Comparison of ENCODE assay signal across 24 mouse cellular contexts in genomic region chr9:84064113-84064512, GRCm38 (mm10).
DNase-seq lines count a peak whose midpoint lies in the region; ATAC-seq and TF ChIP-seq lines count a peak whose summit lies in the region.
"Had no signal": no experiment of that assay in that cellular context is flagged by ENCODE, and none has a peak within 500 bp of the region (broad histone marks: within the 10 kb centered on the region; RNA-seq: fewer than 3 reads in every experiment).

No protein-coding gene starts in this region.

- DNase-seq in adrenal gland, postnatal 10 days, result peak; percentile 31
- no peak for DNase-seq in adrenal gland, postnatal 14 days
- DNase-seq in kidney, adult 2 months, result peak; percentile 4
- no peak for DNase-seq in kidney, postnatal 36 days
- DNase-seq in skeletal muscle tissue, adult 2 months (ENCODE audit: low read depth, low spot score), result peak; percentile 30
- DNase-seq in urinary bladder, adult 2 months (ENCODE audit: low spot score), result no peak
- DNase-seq: cerebellum, adult 11 months; cerebellum, postnatal 10 days; kidney, adult 9 months; kidney, postnatal 14 days; layer of hippocampus, postnatal 36 days; liver, postnatal 0 days; midbrain, embryonic 14.5 days; thymus, postnatal 25 days had no signal

- no peak overlapping the region for H3K4me3 ChIP-seq in kidney, adult 2 months (ENCODE audit: insufficient read depth, low read depth, low read length)
- H3K4me3 ChIP-seq in lung, embryonic 16.5 days (ENCODE audit: low read length), result no peak overlapping the region
- H3K4me3 ChIP-seq: embryonic facial prominence, embryonic 13.5 days; hindbrain, embryonic 10.5 days; intestine, embryonic 15.5 days; layer of hippocampus, adult 2 months; limb, embryonic 12.5 days; megakaryocyte, embryonic 14.5 days had no signal

- no peak overlapping the region for H3K9ac ChIP-seq in lung, embryonic 16.5 days (ENCODE audit: low read length)
- H3K9ac ChIP-seq: embryonic facial prominence, embryonic 13.5 days; intestine, embryonic 15.5 days; limb, embryonic 12.5 days; liver, postnatal 0 days had no signal

- no peak for TF ChIP-seq CTCF in kidney, adult 2 months (conservative IDR thresholded peaks at IDR 0.05; ENCODE audit: insufficient read depth, insufficient read length, low read depth, low read length)

- H3K9me3 ChIP-seq in lung, embryonic 16.5 days (ENCODE audit: control insufficient read depth, low read length), result no peaks in the 10 kb centered on the region
- H3K9me3 ChIP-seq: embryonic facial prominence, embryonic 13.5 days; hindbrain, embryonic 10.5 days; intestine, embryonic 15.5 days; limb, embryonic 12.5 days; megakaryocyte, embryonic 14.5 days had no signal

- no peaks in the 10 kb centered on the region for H3K27me3 ChIP-seq in kidney, adult 2 months (replicated peaks; ENCODE audit: control insufficient read depth, insufficient read depth, low read length)
- H3K27me3 ChIP-seq in lung, embryonic 16.5 days (ENCODE audit: control insufficient read depth, insufficient read depth, low read depth, low read length), result no peaks in the 10 kb centered on the region
- H3K27me3 ChIP-seq: embryonic facial prominence, embryonic 13.5 days; intestine, embryonic 15.5 days; limb, embryonic 12.5 days; megakaryocyte, embryonic 14.5 days had no signal

- no peaks in the 10 kb centered on the region; the same call in 1 of the 2 replicates for H3K36me3 ChIP-seq in kidney, adult 2 months (ENCODE audit: control insufficient read depth, insufficient read depth, low read length)
- H3K36me3 ChIP-seq in lung, embryonic 16.5 days (ENCODE audit: control insufficient read depth, insufficient read depth, low read length), result no peaks in the 10 kb centered on the region
- H3K36me3 ChIP-seq: embryonic facial prominence, embryonic 13.5 days; hindbrain, embryonic 10.5 days; intestine, embryonic 15.5 days; limb, embryonic 12.5 days had no signal

- TF ChIP-seq POLR2A in kidney, adult 2 months (IDR thresholded peaks at IDR 0.05; ENCODE audit: low read depth, low read length), result no peak

- ATAC-seq in lung, embryonic 16.5 days (ENCODE audit: low read depth), result peak; percentile 81
- ATAC-seq: forebrain, embryonic 14.5 days; hindbrain, embryonic 16.5 days; intestine, embryonic 15.5 days; liver, postnatal 0 days had no signal

- no peak overlapping the region for H3K27ac ChIP-seq in kidney, adult 2 months (ENCODE audit: insufficient read depth, low read depth, low read length)
- H3K27ac ChIP-seq in lung, embryonic 16.5 days (ENCODE audit: low read length), result peak overlapping the region; percentile 51
- H3K27ac ChIP-seq: embryonic facial prominence, embryonic 13.5 days; hindbrain, embryonic 10.5 days; intestine, embryonic 15.5 days; layer of hippocampus, adult 2 months; limb, embryonic 12.5 days had no signal

- no peak overlapping the region for H3K4me2 ChIP-seq in lung, embryonic 16.5 days (ENCODE audit: low read depth, low read length)
- H3K4me2 ChIP-seq: embryonic facial prominence, embryonic 13.5 days; intestine, embryonic 15.5 days; limb, embryonic 12.5 days; liver, embryonic 11.5 days had no signal

- WGBS in kidney, adult 2 months, result 74% methylated on average over 4 of the region's 4 CpGs
- 20% methylated on average over 4 of the region's 4 CpGs for WGBS in lung, embryonic 16.5 days

- H3K4me1 ChIP-seq in kidney, adult 2 months (ENCODE audit: control insufficient read depth, insufficient read depth, low read length), result no peaks in the 10 kb centered on the region
- H3K4me1 ChIP-seq in lung, embryonic 16.5 days (replicated peaks; ENCODE audit: control insufficient read depth, insufficient read depth, low read length), result peaks cover 10% of the 10 kb centered on the region
- H3K4me1 ChIP-seq: hindbrain, embryonic 10.5 days; intestine, embryonic 15.5 days; megakaryocyte, embryonic 14.5 days had no signal

Comparison
In these comparisons a context has a peak if more than half of its experiments do, and no peak if none do; other contexts are left out.
1. DNase-seq: peak in adrenal gland, postnatal 10 days (single experiment), kidney, adult 2 months (single experiment) and skeletal muscle tissue, adult 2 months (single experiment); none in adrenal gland, postnatal 14 days (single experiment), kidney, postnatal 36 days (0 of 2) and urinary bladder, adult 2 months (single experiment).